Mouse (Mus musculus): ENCODE measurements around the gene Fbxw16. TPM values are rescaled to one million over a fixed set of nuclear protein-coding genes. Genes with fewer than 3 reads are reported as not detected.
"Not testable (repeated sequence)": the region's sequence is repeated elsewhere in the genome, so short reads cannot be mapped to it uniquely, and the experiment has no call there.

Gene Fbxw16
- not detected in 2 replicates for polyA plus RNA-seq (2015; fragmentation: Nextera tagmentation; extraction: Ambion mirVana)

DNA sequence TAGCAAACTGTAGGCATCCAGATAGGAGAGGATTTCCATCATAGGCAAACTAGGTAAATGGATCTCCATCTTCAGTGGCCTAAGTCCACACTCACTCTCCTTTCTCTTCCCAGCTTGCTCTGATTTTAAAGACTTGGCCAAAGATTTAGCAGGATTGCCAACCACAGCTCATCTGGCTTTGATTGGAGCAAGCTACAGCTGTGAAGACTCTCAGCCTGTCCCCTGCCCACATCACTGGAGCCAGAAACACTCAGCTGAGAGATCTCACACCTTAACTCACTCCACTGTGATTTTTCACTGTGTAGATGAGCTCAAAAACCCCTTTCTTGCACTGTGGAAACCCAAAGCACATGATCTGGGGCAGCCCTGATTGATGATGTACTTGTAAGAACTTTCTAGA is at the start of gene Fbxw16:
Gene Fbxw16 (minus strand): TSS at position 101 of the 400 bp plus-strand sequence.
- Histone ChIP-seq H3K36me3 (no peaks in the 10 kb centered on the region), H3K4me3 (replicated peaks) (no peak within 1 kb of the TSS), H3K27me3 (replicated peaks) (no peaks in the 10 kb centered on the region), H3K9ac (replicated peaks) (no peak within 1 kb of the TSS), H3K4me2 (no peak within 1 kb of the TSS), H3K27ac (replicated peaks) (no peak within 1 kb of the TSS), H3K9me3 (replicated peaks) (no peaks in the 10 kb centered on the region), H3K4me1 (no peaks in the 10 kb centered on the region)
- no peak for ATAC-seq (ENCODE audit: low FRiP score)

GRCm38 (mm10) chr9:109495775-109496174 is 46.8 kb upstream of the Fbxw16 start, which contains the start of gene Fbxw19:
TSS of gene Fbxw19 (minus strand) at chr9:109495875.
- not testable (repeated sequence) for H3K9me3 ChIP-seq (replicated peaks); ATAC-seq (ENCODE audit: low FRiP score); H3K9ac ChIP-seq (replicated peaks); H3K4me2 ChIP-seq; H3K27ac ChIP-seq (replicated peaks); H3K4me1 ChIP-seq; H3K27me3 ChIP-seq (replicated peaks); H3K36me3 ChIP-seq; H3K4me3 ChIP-seq (replicated peaks)
- WGBS = 56% methylated on average over 1 of the region's 1 CpGs

- H3K9me3 ChIP-seq (replicated peaks) = no peaks in the 10 kb centered on the region
- no peak overlapping the region for H3K27ac ChIP-seq (replicated peaks)
- 93% methylated on average over 1 of the region's 1 CpGs for WGBS
- no peaks in the 10 kb centered on the region for H3K27me3 ChIP-seq (replicated peaks)
- ATAC-seq (ENCODE audit: low FRiP score) = no peak
- no peak overlapping the region for H3K9ac ChIP-seq (replicated peaks)
- no peak overlapping the region for H3K4me3 ChIP-seq (replicated peaks)
- no peaks in the 10 kb centered on the region for H3K4me1 ChIP-seq
- H3K4me2 ChIP-seq = no peak overlapping the region
- H3K36me3 ChIP-seq = no peaks in the 10 kb centered on the region
These were observed 16.0 kb downstream of the Fbxw16 start for GRCm38 (mm10) chr9:109432956-109433355.

- H3K9ac ChIP-seq (replicated peaks); ATAC-seq (ENCODE audit: low FRiP score); H3K27me3 ChIP-seq (replicated peaks); H3K36me3 ChIP-seq; H3K4me2 ChIP-seq; H3K4me3 ChIP-seq (replicated peaks); H3K4me1 ChIP-seq; H3K27ac ChIP-seq (replicated peaks); H3K9me3 ChIP-seq (replicated peaks): not testable (repeated sequence)
- whole genome bisulfite sequencing = 78% methylated on average over 4 of the region's 4 CpGs
These were observed 44.7 kb downstream of the Fbxw16 start, which contains the start of gene Fbxw22 for GRCm38 (mm10) chr9:109404196-109404595. TSS of gene Fbxw22 (minus strand) at chr9:109404296.

Other genes starting within 250 kb of the Fbxw16 start
- not detected in 2 replicates for gene Fbxw20, start 214.4 kb downstream of the Fbxw16 start, polyA plus RNA-seq (2015; fragmentation: Nextera tagmentation; extraction: Ambion mirVana)
- gene Fbxw14, start 161.5 kb downstream of the Fbxw16 start, polyA plus RNA-seq (2015; fragmentation: Nextera tagmentation; extraction: Ambion mirVana) = not detected in 2 replicates
- not detected in 2 replicates for gene Fbxw28, start 109.5 kb downstream of the Fbxw16 start, polyA plus RNA-seq (2015; fragmentation: Nextera tagmentation; extraction: Ambion mirVana)
- not detected in 2 replicates for gene Fbxw22, start 44.8 kb downstream of the Fbxw16 start, polyA plus RNA-seq (2015; fragmentation: Nextera tagmentation; extraction: Ambion mirVana)
- gene Fbxw19, start 46.7 kb upstream of the Fbxw16 start, polyA plus RNA-seq (2015; fragmentation: Nextera tagmentation; extraction: Ambion mirVana) = not detected in 2 replicates
- not detected in 2 replicates for gene Fbxw15, start 119.1 kb upstream of the Fbxw16 start, polyA plus RNA-seq (2015; fragmentation: Nextera tagmentation; extraction: Ambion mirVana)
- not detected in 2 replicates for gene Fbxw24, start 176.9 kb upstream of the Fbxw16 start, polyA plus RNA-seq (2015; fragmentation: Nextera tagmentation; extraction: Ambion mirVana)
- not detected in 2 replicates for gene Fbxw25, start 215.5 kb upstream of the Fbxw16 start, polyA plus RNA-seq (2015; fragmentation: Nextera tagmentation; extraction: Ambion mirVana)

All from neural tube, embryonic 15.5 days (tissue).